Mouse (Mus musculus) adrenal gland, postnatal 14 days (tissue): ENCODE measurements at regions not wholly inside any gene's neighbourhood (a gene's known extent, or its start where the extent isn't known, plus 50 kb on each side); places are given as distances from the start of the nearest gene placed in this dataset.

Source experiments
- DNase-seq: peaks from one replicate; pipeline ENCODE4 v3.0.0; 2021; ENCODE audit warnings: mixed read lengths

- DNase-seq: no peak
Measured at GRCm38 (mm10) chr5:42364116-42364515, 296.4 kb downstream of the Gm16223 start.

- no peak for DNase-seq
Measured at GRCm38 (mm10) chr5:42387959-42388358, 320.2 kb downstream of the Gm16223 start.

GRCm38 (mm10) chr5:42396695-42397094, 328.9 kb downstream of the Gm16223 start:
- no peak for DNase-seq

GRCm38 (mm10) chr5:42409981-42410380, 342.2 kb downstream of the Gm16223 start:
- no peak for DNase-seq

- DNase-seq: peak; percentile 3
Measured at GRCm38 (mm10) chr5:42412296-42412695, 344.5 kb downstream of the Gm16223 start.

GRCm38 (mm10) chr5:42425902-42426301, 358.1 kb downstream of the Gm16223 start:
- DNase-seq: no peak

GRCm38 (mm10) chr5:42433147-42433546, 365.4 kb downstream of the Gm16223 start:
- no peak for DNase-seq

- no peak for DNase-seq
Measured at GRCm38 (mm10) chr5:42448644-42449043, 380.9 kb downstream of the Gm16223 start.

- peak; percentile 57 for DNase-seq
Measured at GRCm38 (mm10) chr5:42449581-42449980, 381.8 kb downstream of the Gm16223 start.

- DNase-seq: no peak
Measured at GRCm38 (mm10) chr5:42453707-42454106, 385.9 kb downstream of the Gm16223 start.

GRCm38 (mm10) chr5:42461195-42461594, 393.4 kb downstream of the Gm16223 start:
- no peak for DNase-seq

GRCm38 (mm10) chr5:42464814-42465213, 397.1 kb downstream of the Gm16223 start:
- no peak for DNase-seq

- DNase-seq: no peak
Measured at GRCm38 (mm10) chr5:42473493-42473892, 405.7 kb downstream of the Gm16223 start.

- DNase-seq: no peak
Measured at GRCm38 (mm10) chr5:42502124-42502801, 434.5 kb downstream of the Gm16223 start.

GRCm38 (mm10) chr5:42502802-42503136, 435.0 kb downstream of the Gm16223 start:
- no peak for DNase-seq

- DNase-seq: no peak
Measured at GRCm38 (mm10) chr5:42509200-42509599, 441.4 kb downstream of the Gm16223 start.

GRCm38 (mm10) chr5:42523116-42524113, 455.7 kb downstream of the Gm16223 start:
- no peak for DNase-seq

GRCm38 (mm10) chr5:42525431-42525830, 457.7 kb downstream of the Gm16223 start:
- no peak for DNase-seq

- no peak for DNase-seq
Measured at GRCm38 (mm10) chr5:42560537-42560936, 492.8 kb downstream of the Gm16223 start.

- no peak for DNase-seq
Measured at GRCm38 (mm10) chr5:42563406-42563805, 495.6 kb downstream of the Gm16223 start.

GRCm38 (mm10) chr5:42575971-42576370, 508.2 kb downstream of the Gm16223 start:
- no peak for DNase-seq

- DNase-seq: no peak
Measured at GRCm38 (mm10) chr5:42578208-42578844, 510.6 kb downstream of the Gm16223 start.

- DNase-seq: no peak
Measured at GRCm38 (mm10) chr5:42620698-42621097, 552.9 kb downstream of the Gm16223 start.
